Mouse (Mus musculus) liver, postnatal 0 days (tissue): Measurements from ENCODE around the gene Tiam1. TPM values are rescaled to one million over a fixed set of nuclear protein-coding genes. Genes with fewer than 3 reads are reported as not detected.

Experiments used
- ATAC-seq: fragments of 200-750 bp; cut with Nextera tagmentation; 2 replicates; pipeline ENCODE4 v1.8.0; 2017; ENCODE audit warnings: mild to moderate bottlenecking, moderate library complexity
- DNase-seq: peaks from one replicate; pipeline ENCODE4 v3.0.0-alpha.2; 2016
- H3K27ac ChIP-seq: fragments of 300-500 bp; sonication (generic); 2 replicates; pipeline ENCODE4 v1.5.1; 2014; ENCODE audit warnings: antibody characterized with exemption, moderate library complexity, mild to moderate bottlenecking, low read depth
- H3K27me3 ChIP-seq: fragments of 300-500 bp; sonication (generic); 2 replicates; pipeline ENCODE4 v1.6.1; 2014; ENCODE audit warnings: low read length, control low read depth, mixed read lengths; ENCODE audit not compliant: insufficient read depth
- H3K36me3 ChIP-seq: fragments of 300-500 bp; sonication (generic); replicated peaks from 2 replicates; pipeline ENCODE4 v1.6.1; 2014; ENCODE audit warnings: mild to moderate bottlenecking, control low read depth, low read length, moderate library complexity, mixed read lengths; ENCODE audit not compliant: insufficient read depth
- H3K4me1 ChIP-seq: fragments of 300-500 bp; sonication (generic); 2 replicates; pipeline ENCODE4 v1.6.1; 2014; ENCODE audit warnings: antibody characterized with exemption, mild to moderate bottlenecking, control low read depth; ENCODE audit not compliant: insufficient read depth
- H3K4me2 ChIP-seq: fragments of 300-500 bp; sonication (generic); 2 replicates; pipeline ENCODE4 v1.6.1; 2014; ENCODE audit warnings: low read depth, mild to moderate bottlenecking, low read length, moderate library complexity, mixed read lengths
- H3K4me3 ChIP-seq: fragments of 300-500 bp; sonication (generic); 2 replicates; pipeline ENCODE4 v1.5.1; 2014; ENCODE audit warnings: low read depth, low read length
- H3K9ac ChIP-seq: fragments of 300-500 bp; sonication (generic); replicated peaks from 2 replicates; pipeline ENCODE4 v1.6.1; 2014; ENCODE audit warnings: mild to moderate bottlenecking, moderate library complexity
- H3K9me3 ChIP-seq: fragments of 300-500 bp; sonication (generic); 2 replicates; pipeline ENCODE4 v1.6.1; 2016; ENCODE audit warnings: mild to moderate bottlenecking, control low read depth, low read length, mixed read lengths
- CTCF ChIP-seq: sonication (generic); IDR thresholded peaks from 2 replicates; pipeline ENCODE4 v1.5.1; 2016; ENCODE audit warnings: antibody characterized with exemption, low read depth
- EP300 ChIP-seq: IDR thresholded peaks from 2 replicates; pipeline ENCODE4 v1.6.1; 2016; ENCODE audit warnings: antibody characterized with exemption, low read depth, mild to moderate bottlenecking
- WGBS: fragments of 180-500 bp; shearing (Covaris S2); extraction: QIAGEN DNeasy Blood & Tissue Kit; methylation state at CpG from one replicate; pipeline ENCODE4 v1.1.7; 2014; ENCODE audit not compliant: insufficient replicate concordance; 5-methylcytosine and 5-hydroxymethylcytosine counted together
- polyA plus RNA-seq: library from polyadenylated mRNA; unstranded; fragments of >200 nt; fragmentation: Nextera tagmentation; extraction: Ambion mirVana; gene quantifications from 2 replicates; pipeline ENCODE4 v1.2.1, GENCODE M21; 2015

Tiam1 gene
- polyA plus RNA-seq, 1 experiment from 2014 or later: 3.2 TPM

DNA sequence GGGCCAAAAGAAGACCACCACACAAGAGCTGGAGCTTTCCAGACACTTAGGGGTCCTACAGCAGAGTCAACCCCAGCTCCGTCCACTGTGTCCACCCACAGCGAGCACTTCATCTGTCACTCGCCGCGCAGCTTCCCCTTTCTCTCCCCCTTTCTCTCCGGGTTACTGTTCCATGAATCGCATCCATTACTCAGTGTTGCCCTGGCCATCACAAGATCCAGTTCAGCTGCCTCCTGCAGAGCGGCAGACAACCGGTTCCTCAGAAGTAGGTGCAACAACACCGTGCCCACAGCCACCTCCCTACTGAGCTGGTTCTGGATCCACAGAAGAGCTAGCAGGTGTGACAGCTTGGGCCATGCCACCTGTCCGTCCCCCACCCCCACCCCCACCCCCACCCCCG, 184.6 kb downstream of the Tiam1 start:
- Histone ChIP-seq H3K4me1 (peaks cover 7% of the 10 kb centered on the region; the same call in 1 of the 2 replicates), H3K4me2 (no peak overlapping the region), H3K27ac (no peak overlapping the region), H3K36me3 (no peaks in the 10 kb centered on the region), H3K27me3 (peaks cover 4% of the 10 kb centered on the region; the same call in 1 of the 2 replicates), H3K9me3 (no peaks in the 10 kb centered on the region), H3K4me3 (no peak overlapping the region), H3K9ac (no peak overlapping the region)
- no peak for ATAC-seq
- no peak for DNase-seq
- TF ChIP-seq EP300: no peak
- no peak for TF ChIP-seq CTCF
- 25% methylated on average over 12 of the region's 12 CpGs for WGBS

DNA sequence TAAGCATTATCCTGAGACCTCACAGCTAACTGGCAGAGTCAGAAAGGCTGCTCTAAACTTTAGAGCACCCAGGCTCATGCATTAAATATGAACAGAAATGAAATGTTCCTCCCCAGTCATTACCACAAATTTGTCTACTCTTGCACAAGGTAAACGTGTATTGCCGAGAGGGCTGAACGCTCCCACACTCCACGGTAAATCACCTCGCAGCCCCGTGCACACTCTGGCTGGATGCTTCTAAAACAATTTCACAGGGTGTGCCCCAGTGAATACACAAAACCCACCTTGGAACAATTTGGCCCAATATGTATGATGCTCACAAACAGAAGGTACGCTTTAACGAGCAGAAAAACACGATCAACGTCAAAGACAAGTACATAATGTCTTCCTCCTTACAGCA, 185.5 kb downstream of the Tiam1 start:
- DNase-seq (no peak), ATAC-seq (no peak)
- no peak overlapping the region for H3K9ac ChIP-seq
- no peaks in the 10 kb centered on the region for H3K36me3 ChIP-seq
- no peak overlapping the region for H3K4me2 ChIP-seq
- no peak overlapping the region for H3K27ac ChIP-seq
- no peak overlapping the region for H3K4me3 ChIP-seq
- no peaks in the 10 kb centered on the region for H3K9me3 ChIP-seq
- 82% methylated on average over 10 of the region's 10 CpGs for WGBS
- peaks cover 7% of the 10 kb centered on the region; the same call in 1 of the 2 replicates for H3K4me1 ChIP-seq
- TF ChIP-seq CTCF: no peak
- no peak for TF ChIP-seq EP300
- H3K27me3 ChIP-seq: peaks cover 4% of the 10 kb centered on the region; the same call in 1 of the 2 replicates

DNA sequence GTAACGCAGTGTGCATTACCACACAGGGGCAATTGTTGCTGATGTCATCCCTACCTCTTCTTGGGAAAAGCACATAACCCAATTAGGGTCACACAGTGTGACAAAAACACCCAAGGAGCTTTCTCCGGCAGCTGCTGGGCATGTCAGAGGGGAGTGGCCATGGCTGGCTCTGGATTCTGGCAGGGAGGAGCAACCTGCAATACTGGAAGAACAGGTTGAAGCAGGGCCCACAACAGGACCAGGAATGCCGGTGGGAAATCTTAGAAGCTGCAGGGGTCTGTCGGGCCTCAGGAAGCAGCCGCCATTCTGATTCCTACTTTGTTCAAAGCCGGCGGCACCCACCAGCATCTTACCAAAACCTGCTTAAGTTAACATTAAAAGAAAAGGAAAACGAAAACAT, 189.0 kb downstream of the Tiam1 start:
- WGBS: 78% methylated on average over 8 of the region's 8 CpGs
- H3K27me3 ChIP-seq: no peaks in the 10 kb centered on the region; the same call in 1 of the 2 replicates
- no peak for DNase-seq
- no peak for ATAC-seq
- H3K9ac ChIP-seq: no peak overlapping the region
- no peaks in the 10 kb centered on the region for H3K36me3 ChIP-seq
- H3K4me2 ChIP-seq: no peak overlapping the region
- TF ChIP-seq EP300: no peak
- no peak for TF ChIP-seq CTCF
- H3K4me1 ChIP-seq: no peaks in the 10 kb centered on the region; the same call in 1 of the 2 replicates
- no peaks in the 10 kb centered on the region for H3K9me3 ChIP-seq
- no peak overlapping the region for H3K27ac ChIP-seq
- H3K4me3 ChIP-seq: no peak overlapping the region

DNA sequence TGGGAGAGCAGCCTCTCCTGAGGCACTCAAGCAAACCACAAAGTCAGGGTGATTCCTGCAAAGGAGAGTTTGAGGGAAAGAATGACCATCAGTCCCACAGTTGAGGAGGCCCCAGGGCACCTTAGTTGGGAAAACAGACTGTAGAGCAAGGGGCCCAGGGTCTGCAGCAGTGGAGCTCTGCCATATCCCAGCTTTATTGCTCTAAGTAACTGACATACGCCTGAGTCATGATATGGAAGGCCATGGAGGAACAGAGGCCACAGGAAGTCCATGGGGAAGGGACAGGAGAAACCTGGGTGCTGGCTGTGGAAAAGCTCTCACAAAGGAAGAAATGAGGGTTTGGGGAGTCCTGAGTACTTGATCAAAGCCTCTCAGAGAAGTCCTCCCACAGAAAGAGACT, 189.5 kb downstream of the Tiam1 start:
- no peaks in the 10 kb centered on the region for H3K9me3 ChIP-seq
- H3K36me3 ChIP-seq: no peaks in the 10 kb centered on the region
- H3K9ac ChIP-seq: no peak overlapping the region
- H3K4me2 ChIP-seq: no peak overlapping the region
- no peak overlapping the region for H3K27ac ChIP-seq
- ATAC-seq (no peak), DNase-seq (no peak)
- TF ChIP-seq EP300 (no peak), CTCF (no peak)
- no peaks in the 10 kb centered on the region; the same call in 1 of the 2 replicates for H3K27me3 ChIP-seq
- no peak overlapping the region for H3K4me3 ChIP-seq
- WGBS: 78% methylated on average over 1 of the region's 1 CpGs
- H3K4me1 ChIP-seq: no peaks in the 10 kb centered on the region; the same call in 1 of the 2 replicates

DNA sequence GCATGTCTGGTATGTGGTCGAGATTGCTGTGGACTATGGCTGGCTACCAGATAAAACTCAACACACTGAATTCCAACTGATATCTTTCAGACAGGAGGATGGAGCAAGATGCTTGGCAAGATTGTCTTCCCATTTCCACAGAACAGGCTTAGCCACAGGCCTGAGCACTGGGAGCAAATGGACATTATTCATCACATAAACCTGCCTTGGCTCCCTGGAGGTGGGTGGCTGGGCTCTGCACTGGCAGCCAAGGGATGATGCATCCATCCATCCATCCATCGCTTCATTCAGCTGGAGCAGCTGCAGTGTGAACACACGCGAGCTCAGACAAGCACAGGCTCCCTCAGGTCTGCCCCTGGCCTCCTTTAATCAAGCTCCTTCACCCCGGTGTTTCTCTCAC, 190.7 kb downstream of the Tiam1 start:
- Histone ChIP-seq H3K4me3 (no peak overlapping the region), H3K9me3 (no peaks in the 10 kb centered on the region), H3K4me2 (no peak overlapping the region), H3K27me3 (no peaks in the 10 kb centered on the region), H3K27ac (no peak overlapping the region), H3K36me3 (no peaks in the 10 kb centered on the region), H3K4me1 (no peaks in the 10 kb centered on the region; the same call in 1 of the 2 replicates), H3K9ac (no peak overlapping the region)
- WGBS: 77% methylated on average over 5 of the region's 5 CpGs
- TF ChIP-seq CTCF (no peak), EP300 (no peak)
- DNase-seq (no peak), ATAC-seq (no peak)

DNA sequence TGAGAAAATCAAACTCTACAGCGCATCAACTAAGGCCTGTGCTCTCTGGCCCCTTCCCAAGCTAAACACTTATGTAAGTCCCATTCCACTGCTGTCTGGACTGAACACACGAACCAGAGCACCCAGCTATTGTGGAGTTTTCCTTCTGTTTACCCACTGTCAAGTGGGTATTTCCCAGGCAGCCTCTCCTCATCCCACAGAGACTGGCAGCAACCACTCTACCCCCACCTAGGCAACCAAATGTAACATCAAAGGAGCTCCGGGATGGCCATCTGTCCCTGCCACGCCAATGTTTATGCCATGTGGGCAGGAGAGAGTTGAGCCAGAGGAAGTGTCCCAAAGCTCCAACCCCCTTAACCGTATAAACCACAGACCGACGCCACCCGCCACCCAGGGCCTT, 192.8 kb downstream of the Tiam1 start:
- 72% methylated on average over 8 of the region's 8 CpGs for WGBS

More for the DNA sequence above, 192.8 kb downstream of the Tiam1 start:
- Histone ChIP-seq H3K36me3 (no peaks in the 10 kb centered on the region), H3K4me3 (no peak overlapping the region), H3K9ac (no peak overlapping the region), H3K27me3 (no peaks in the 10 kb centered on the region), H3K27ac (no peak overlapping the region), H3K9me3 (no peaks in the 10 kb centered on the region), H3K4me1 (no peaks in the 10 kb centered on the region; the same call in 1 of the 2 replicates), H3K4me2 (no peak overlapping the region)
- TF ChIP-seq EP300: no peak
- no peak for TF ChIP-seq CTCF
- DNase-seq: no peak
- ATAC-seq: no peak
